Mouse (Mus musculus) MEL-GATA-1-ER (cell line): ENCODE measurements around the gene Aadat.
"Not testable (repeated sequence)": the region's sequence is repeated elsewhere in the genome, so short reads cannot be mapped to it uniquely, and the experiment has no call there.

Experiments
- DNase-seq: peaks from one replicate; pipeline ENCODE4 v3.0.0-alpha.2; 2012; ENCODE audit warnings: low read depth; ENCODE audit errors: extremely low read depth

Aadat gene

GRCm38 (mm10) chr8:60505653-60506521 is at the start of gene Aadat:
Gene Aadat, plus strand, starts transcription at chr8:60505932.
- DNase-seq = peak; percentile 5

- DNase-seq = no peak
Measured at GRCm38 (mm10) chr8:60466686-60467335, 38.9 kb upstream of the Aadat start.

GRCm38 (mm10) chr8:60490147-60490546 is 15.6 kb upstream of the Aadat start:
- no peak for DNase-seq

- no peak for DNase-seq
Measured at GRCm38 (mm10) chr8:60491871-60492270, 13.9 kb upstream of the Aadat start.

GRCm38 (mm10) chr8:60492471-60492870 is 13.3 kb upstream of the Aadat start:
- no peak for DNase-seq

- DNase-seq = no peak
Measured at GRCm38 (mm10) chr8:60494606-60495005, 11.1 kb upstream of the Aadat start.

GRCm38 (mm10) chr8:60495046-60495445 is 10.7 kb upstream of the Aadat start:
- not testable (repeated sequence) for DNase-seq

- no peak for DNase-seq
Measured at GRCm38 (mm10) chr8:60503098-60503497, 2.6 kb upstream of the Aadat start, which contains the start of gene Gm10283. Gene Gm10283, minus strand, starts transcription at chr8:60503198.

GRCm38 (mm10) chr8:60518286-60518685 is 12.6 kb downstream of the Aadat start:
- no peak for DNase-seq

GRCm38 (mm10) chr8:60534945-60535344 is 29.2 kb downstream of the Aadat start:
- DNase-seq = no peak

- DNase-seq = no peak
Measured at GRCm38 (mm10) chr8:60566783-60567182, 61.1 kb downstream of the Aadat start.

- DNase-seq = no peak
Measured at GRCm38 (mm10) chr8:60577231-60577630, 71.5 kb downstream of the Aadat start.

- DNase-seq = no peak
Measured at GRCm38 (mm10) chr8:60583369-60583768, 77.6 kb downstream of the Aadat start.

GRCm38 (mm10) chr8:60591352-60592105 is 85.8 kb downstream of the Aadat start:
- DNase-seq = not testable (repeated sequence)

GRCm38 (mm10) chr8:60594761-60595160 is 89.0 kb downstream of the Aadat start:
- no peak for DNase-seq
